Mouse (Mus musculus) left cerebral cortex, adult 18-20 months (tissue): ENCODE results near the gene Adra2b. TPM values are rescaled to one million over a fixed set of nuclear protein-coding genes. Genes with fewer than 3 reads are reported as not detected.

Source experiments
- DNase-seq, 2 experiments: peaks; one replicate each; pipeline ENCODE4 v3.0.0; 2021 to 2022; ENCODE audit warnings: low spot score in 2 of 2, mixed read lengths in 1 of 2
- total RNA-seq, 2 experiments: library from RNA; stranded (reverse); gene quantifications; 2 replicates each; pipeline ENCODE4 v1.2.3; 2021

The Adra2b gene
- total RNA-seq, 2 experiments from 2014 or later, result 0.60 to 1.0 TPM

GRCm38 (mm10) chr2:127378611-127378990 lies 15.6 kb downstream of the Adra2b start:
- no peak for DNase-seq

GRCm38 (mm10) chr2:127379250-127379649 lies 16.2 kb downstream of the Adra2b start:
- DNase-seq, result no peak

DNA sequence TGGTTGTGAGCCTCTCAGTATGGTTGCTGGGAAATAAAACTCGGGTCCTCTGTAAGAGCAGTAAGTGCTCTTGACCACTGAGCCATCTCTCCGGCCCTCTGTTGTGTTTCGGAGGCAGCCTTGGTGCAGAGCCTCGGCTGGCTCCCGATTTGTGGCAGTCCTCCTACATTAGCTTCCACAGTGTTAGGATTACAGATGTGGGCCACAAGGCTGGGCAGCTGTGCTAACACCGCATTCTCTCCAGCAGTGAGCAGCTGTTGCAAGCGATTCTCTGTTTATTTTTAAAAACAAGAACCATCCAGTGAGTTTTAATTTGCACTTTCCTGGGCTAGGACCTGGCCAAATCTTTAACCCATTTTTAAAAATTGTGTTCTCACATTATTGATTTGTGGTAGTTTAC lies 20.9 kb downstream of the Adra2b start:
- no peak for DNase-seq

- no peak for DNase-seq
Observed at GRCm38 (mm10) chr2:127387521-127387920, 24.5 kb downstream of the Adra2b start.

- no peak for DNase-seq
Observed at GRCm38 (mm10) chr2:127390352-127390751, 27.3 kb downstream of the Adra2b start.

DNA sequence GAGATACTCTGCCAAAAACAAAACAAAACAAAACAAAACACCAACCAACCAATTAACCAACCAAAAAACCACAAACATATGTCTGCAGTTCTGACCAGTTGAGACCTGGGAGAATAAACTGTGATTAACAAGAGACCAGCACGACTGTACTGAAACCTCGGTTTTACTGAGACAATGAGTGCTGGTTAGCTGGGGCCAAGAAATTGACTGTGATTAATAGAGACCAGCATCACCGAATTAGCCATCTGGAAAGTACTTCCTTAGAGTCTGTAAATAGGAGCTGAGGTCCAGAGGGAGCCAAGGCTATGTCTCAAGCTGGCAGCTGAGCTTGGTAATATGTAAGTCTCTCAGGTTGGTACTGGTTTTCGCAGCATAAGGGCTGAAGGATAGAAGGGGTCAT lies 27.8 kb downstream of the Adra2b start:
- DNase-seq, result no peak

- no peak for DNase-seq
Observed at GRCm38 (mm10) chr2:127391323-127391722, 28.3 kb downstream of the Adra2b start.

DNA sequence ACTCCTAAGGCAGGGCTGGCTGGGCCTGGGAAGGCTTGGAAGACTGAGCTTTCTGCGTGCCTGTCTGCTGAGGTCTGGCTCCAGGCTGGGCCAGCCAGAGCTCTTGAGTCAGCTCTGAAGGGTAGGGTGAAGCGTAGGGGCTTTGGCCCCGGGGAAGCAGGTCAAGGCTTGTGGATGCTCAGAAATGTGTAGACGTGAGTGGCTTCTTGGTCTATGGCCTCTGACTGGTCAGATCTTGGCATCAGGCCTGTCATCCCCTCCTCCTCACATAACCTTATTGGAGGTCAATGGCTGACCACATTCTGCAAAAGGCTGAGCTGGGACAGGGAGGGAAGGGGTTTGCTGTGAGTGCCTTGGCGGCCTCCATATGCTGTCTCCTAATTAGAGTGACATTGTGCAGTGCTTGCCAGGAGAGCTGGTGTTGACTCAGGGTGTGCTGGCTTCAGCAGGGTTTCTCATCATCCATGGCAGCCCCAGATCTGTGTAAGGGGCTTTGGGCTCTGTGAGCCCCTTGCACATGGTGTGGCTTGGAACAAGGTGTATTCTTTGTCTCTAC lies 31.7 kb downstream of the Adra2b start:
- DNase-seq, result no peak

DNA sequence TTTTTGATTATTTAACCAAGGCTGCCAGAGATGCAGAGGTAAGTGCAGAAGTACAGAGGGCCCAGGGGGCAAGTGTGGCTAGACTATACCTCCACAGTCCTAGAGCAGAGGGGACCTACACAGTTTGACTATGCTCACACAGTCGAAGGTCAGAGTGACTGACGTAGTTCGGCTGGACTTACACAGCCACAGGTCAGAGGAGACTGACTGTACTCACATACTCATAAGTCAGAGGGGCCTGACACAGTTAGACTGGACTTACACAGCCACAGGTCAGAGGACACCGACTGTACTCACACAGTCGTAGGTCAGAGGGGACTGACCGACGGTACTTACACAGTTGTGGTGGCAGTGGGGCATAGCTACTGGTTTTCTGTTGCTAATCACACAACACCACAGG lies 35.7 kb downstream of the Adra2b start:
- no peak for DNase-seq

DNA sequence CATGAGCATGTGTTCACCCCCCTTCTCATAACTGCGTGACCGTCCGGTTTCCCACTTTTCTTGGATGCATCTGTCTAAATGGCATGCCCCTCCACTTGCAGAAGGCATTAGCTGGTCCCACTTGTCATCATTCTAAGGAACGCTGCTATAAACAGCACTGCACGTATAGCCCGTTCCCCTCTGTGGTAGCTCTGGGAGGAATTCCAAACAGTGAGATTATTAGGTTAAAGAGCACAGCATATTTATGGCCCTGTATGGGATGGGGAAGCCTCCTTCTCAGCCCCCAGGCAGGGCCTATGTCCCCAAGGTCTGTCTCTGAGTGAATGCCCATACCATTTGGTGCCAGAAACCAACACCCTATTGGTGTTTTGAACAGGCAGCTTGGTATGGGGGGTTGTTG lies 48.1 kb downstream of the Adra2b start:
- no peak for DNase-seq

DNA sequence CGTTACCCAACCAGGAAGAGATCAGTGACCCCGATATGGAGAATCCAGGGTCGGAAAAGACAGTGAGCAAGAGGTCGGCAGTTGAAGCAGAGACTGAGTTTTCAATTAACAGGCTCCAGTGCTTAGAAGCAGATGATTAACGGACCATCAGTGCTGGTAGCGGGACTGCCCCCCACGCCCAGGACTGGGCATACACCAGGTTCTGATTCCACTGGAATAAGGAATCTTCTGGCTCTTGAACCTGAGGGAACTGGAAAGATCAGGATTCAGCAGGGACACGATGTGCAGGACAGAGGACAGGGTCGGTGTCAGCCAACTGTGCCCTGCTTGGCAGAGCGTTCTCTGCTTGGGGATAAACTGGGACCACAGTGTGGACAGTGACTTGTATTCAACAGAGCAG lies 52.8 kb downstream of the Adra2b start:
- no peak for DNase-seq

DNA sequence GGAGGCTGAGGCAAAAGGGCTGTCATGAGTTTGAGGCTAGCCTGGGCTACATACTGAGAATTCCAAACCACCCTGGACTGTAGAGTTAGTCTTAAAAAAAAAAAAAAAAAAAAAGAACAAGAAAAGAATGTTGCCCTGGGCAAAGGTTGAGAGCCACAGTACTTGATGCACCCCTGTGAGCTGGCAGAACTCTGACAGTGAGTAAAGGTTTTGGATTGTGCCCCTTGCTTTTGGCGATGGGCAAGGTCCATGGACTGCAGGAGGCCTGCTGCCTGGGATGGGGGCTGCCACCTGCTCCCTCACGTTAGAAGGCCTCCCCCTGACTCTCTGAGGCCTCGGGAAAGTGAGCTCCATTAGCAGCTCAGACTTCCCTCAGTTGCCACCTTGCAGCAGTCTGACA lies 53.7 kb downstream of the Adra2b start:
- DNase-seq, result no peak

Other genes starting within 250 kb of the Adra2b start
- 1 to 10 TPM in 1 of 2 experiments, under 1 TPM in 1; 0.91 to 1.0 TPM for gene Ncaph, start 229.3 kb upstream of the Adra2b start, total RNA-seq
- gene Itpripl1, start 219.8 kb upstream of the Adra2b start, total RNA-seq, result 1 to 10 TPM; 2.1 to 3.4 TPM
- under 1 TPM; 0.49 to 0.53 TPM for gene 1810024B03Rik, start 154.9 kb upstream of the Adra2b start, total RNA-seq
- gene Snrnp200, start 154.8 kb upstream of the Adra2b start, total RNA-seq, result 10 to 100 TPM; 88.7 to 89.3 TPM
- 10 to 100 TPM; 80.7 to 84.2 TPM for gene Ciao1, start 115.4 kb upstream of the Adra2b start, total RNA-seq
- 10 to 100 TPM; 78.9 to 88.5 TPM for gene Tmem127, start 115.3 kb upstream of the Adra2b start, total RNA-seq
- 100 to 1,000 TPM; 100 to 104 TPM for gene Stard7, start 93.0 kb upstream of the Adra2b start, total RNA-seq
- 1 to 10 TPM; 2.1 to 2.6 TPM for gene Dusp2, start 27.0 kb upstream of the Adra2b start, total RNA-seq
- gene Astl, start 24.6 kb upstream of the Adra2b start, total RNA-seq, result not detected
- under 1 TPM; 0.30 to 0.49 TPM for gene Gpat2, start 62.0 kb downstream of the Adra2b start, total RNA-seq
- 10 to 100 TPM; 18.3 to 19.4 TPM for gene Fahd2a, start 81.4 kb downstream of the Adra2b start, total RNA-seq
- gene Kcnip3, start 158.9 kb downstream of the Adra2b start, total RNA-seq, result 100 to 1,000 TPM; 114 to 130 TPM
- gene Prom2, start 178.3 kb downstream of the Adra2b start, total RNA-seq, result under 1 TPM; 0.49 to 0.53 TPM
- 1 to 10 TPM; 7.2 to 7.7 TPM for gene Zfp661, start 223.9 kb downstream of the Adra2b start, total RNA-seq
- 10 to 100 TPM; 83.1 to 91.3 TPM for gene Mrps5, start 224.0 kb downstream of the Adra2b start, total RNA-seq